Mouse (Mus musculus) cerebellum, adult 11-12 months (tissue): ENCODE measurements around the gene Ptgs2.

Experiments used
- DNase-seq: peaks from one replicate; pipeline ENCODE4 v3.0.0; 2022

The Ptgs2 gene

GRCm38 (mm10) chr1:150099790-150100333, at the start of gene Ptgs2:
Gene Ptgs2 (plus strand): TSS chr1:150100031.
- no peak for DNase-seq

- DNase-seq, result no peak
Measured at GRCm38 (mm10) chr1:150050256-150050655, 49.6 kb upstream of the Ptgs2 start.

GRCm38 (mm10) chr1:150065684-150066083, 34.1 kb upstream of the Ptgs2 start:
- DNase-seq, result no peak

- no peak for DNase-seq
Measured at GRCm38 (mm10) chr1:150072880-150073279, 27.0 kb upstream of the Ptgs2 start.

GRCm38 (mm10) chr1:150074609-150075008, 25.2 kb upstream of the Ptgs2 start:
- no peak for DNase-seq

GRCm38 (mm10) chr1:150089040-150089692, 10.7 kb upstream of the Ptgs2 start:
- DNase-seq, result no peak

GRCm38 (mm10) chr1:150090229-150090628, 9.6 kb upstream of the Ptgs2 start:
- DNase-seq, result no peak

- no peak for DNase-seq
Measured at GRCm38 (mm10) chr1:150097036-150097435, 2.8 kb upstream of the Ptgs2 start.

- DNase-seq, result no peak
Measured at GRCm38 (mm10) chr1:150097721-150098120, 2.1 kb upstream of the Ptgs2 start.

GRCm38 (mm10) chr1:150099374-150099773, 457 bp upstream of the Ptgs2 start:
- no peak for DNase-seq

- DNase-seq, result no peak
Measured at GRCm38 (mm10) chr1:150104228-150104720, 4.4 kb downstream of the Ptgs2 start.

GRCm38 (mm10) chr1:150106736-150107135, 6.9 kb downstream of the Ptgs2 start:
- DNase-seq, result no peak

- DNase-seq, result no peak
Measured at GRCm38 (mm10) chr1:150109591-150109990, 9.8 kb downstream of the Ptgs2 start.

GRCm38 (mm10) chr1:150115352-150115751, 15.5 kb downstream of the Ptgs2 start:
- no peak for DNase-seq

GRCm38 (mm10) chr1:150118352-150118751, 18.5 kb downstream of the Ptgs2 start:
- DNase-seq, result no peak

- DNase-seq, result no peak
Measured at GRCm38 (mm10) chr1:150125568-150125967, 25.7 kb downstream of the Ptgs2 start.

GRCm38 (mm10) chr1:150130070-150130469, 30.2 kb downstream of the Ptgs2 start:
- DNase-seq, result no peak

- DNase-seq, result no peak
Measured at GRCm38 (mm10) chr1:150130586-150131275, 30.9 kb downstream of the Ptgs2 start.

GRCm38 (mm10) chr1:150135350-150135749, 35.5 kb downstream of the Ptgs2 start:
- no peak for DNase-seq

GRCm38 (mm10) chr1:150139730-150140129, 39.9 kb downstream of the Ptgs2 start:
- no peak for DNase-seq

GRCm38 (mm10) chr1:150141939-150142338, 42.1 kb downstream of the Ptgs2 start:
- DNase-seq, result no peak

- DNase-seq, result no peak
Measured at GRCm38 (mm10) chr1:150143578-150143977, 43.7 kb downstream of the Ptgs2 start.

GRCm38 (mm10) chr1:150145049-150145448, 45.2 kb downstream of the Ptgs2 start:
- DNase-seq, result no peak

- DNase-seq, result no peak
Measured at GRCm38 (mm10) chr1:150147272-150147671, 47.4 kb downstream of the Ptgs2 start.
